Mouse (Mus musculus) cerebellum, postnatal 10 days (tissue): ENCODE data around the gene Gid8.
"Not testable (repeated sequence)": the region's sequence is repeated elsewhere in the genome, so short reads cannot be mapped to it uniquely, and the experiment has no call there.

ENCODE experiments used
- DNase-seq, 2 experiments: peaks; one replicate each; pipeline ENCODE4 v3.0.0; 2021; ENCODE audit warnings: mixed read lengths in 2 of 2

Gid8 gene

GRCm38 (mm10) chr2:180710276-180711155 lies 599 bp downstream of the Gid8 start:
- no peak for DNase-seq

DNA sequence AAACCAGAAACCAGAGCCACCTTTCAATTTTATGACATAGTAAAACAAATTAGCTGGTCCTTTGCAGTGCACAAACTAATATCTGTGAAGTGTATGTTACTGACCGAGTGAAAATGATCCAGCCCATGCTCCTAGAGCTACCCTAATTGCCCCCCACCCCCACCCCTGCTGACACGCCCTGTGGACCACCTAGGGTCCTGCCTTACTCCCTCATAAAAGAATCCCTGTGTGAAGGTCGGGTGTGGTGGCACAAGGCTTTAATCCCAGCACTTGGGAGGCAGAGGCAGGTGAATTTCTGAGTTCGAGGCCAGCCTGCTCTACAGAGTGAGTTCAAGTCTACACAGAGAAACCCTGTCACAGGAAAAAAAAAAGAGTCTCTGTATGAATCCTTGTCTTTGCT lies 1.6 kb downstream of the Gid8 start:
- DNase-seq, result no peak

DNA sequence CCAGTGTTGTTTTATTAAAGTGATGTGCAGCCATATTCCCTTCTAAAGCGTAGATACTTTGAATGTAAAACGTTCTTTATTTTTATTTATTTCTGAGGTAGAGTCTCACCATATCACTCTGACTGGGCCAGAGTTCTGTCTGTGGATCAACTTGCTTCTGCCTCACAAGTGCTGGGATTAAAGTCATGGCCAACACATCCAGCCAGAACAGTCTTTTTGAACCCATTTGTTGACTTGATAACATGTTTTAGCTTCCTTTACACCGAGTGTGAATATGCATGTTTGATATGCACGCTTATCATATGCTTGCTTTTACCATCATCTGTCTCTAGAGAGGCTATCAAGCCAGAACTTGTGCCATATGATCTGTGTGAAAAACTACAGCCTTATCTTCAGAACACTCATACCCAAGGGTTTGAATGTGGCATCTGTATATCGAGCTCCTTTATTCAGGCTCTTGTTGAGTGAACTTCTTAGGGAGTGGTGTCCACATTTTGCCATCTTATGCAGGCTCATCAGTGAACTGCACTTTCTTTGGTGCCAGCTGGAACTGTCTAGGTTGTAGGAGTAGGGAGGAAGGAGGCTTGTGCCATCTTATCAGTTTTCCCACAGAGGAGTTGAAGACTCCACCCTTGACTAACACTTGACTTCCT lies 2.2 kb downstream of the Gid8 start:
- no peak for DNase-seq

- not testable (repeated sequence) for DNase-seq
These were observed 12.8 kb downstream of the Gid8 start for GRCm38 (mm10) chr2:180722748-180723147.

DNA sequence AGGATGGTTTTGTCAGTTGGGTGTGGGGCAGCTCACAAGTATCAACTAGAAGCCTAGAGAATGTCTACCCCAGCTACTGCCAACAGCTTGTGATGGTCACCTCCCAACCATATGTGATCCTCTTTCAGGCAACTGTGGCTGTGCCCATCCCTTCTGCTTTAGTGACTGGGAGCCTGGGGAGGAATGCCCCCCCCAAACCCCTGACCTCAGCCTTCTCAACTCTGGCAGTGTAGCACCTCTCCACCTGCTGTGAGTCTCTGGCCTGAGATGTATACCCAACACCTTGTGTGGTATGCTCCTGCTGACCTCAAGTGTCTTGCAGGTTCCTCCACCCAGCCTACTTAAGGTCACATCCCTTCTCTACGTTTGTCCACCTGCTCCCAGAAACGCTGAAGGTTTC lies 13.9 kb downstream of the Gid8 start:
- no peak for DNase-seq

DNA sequence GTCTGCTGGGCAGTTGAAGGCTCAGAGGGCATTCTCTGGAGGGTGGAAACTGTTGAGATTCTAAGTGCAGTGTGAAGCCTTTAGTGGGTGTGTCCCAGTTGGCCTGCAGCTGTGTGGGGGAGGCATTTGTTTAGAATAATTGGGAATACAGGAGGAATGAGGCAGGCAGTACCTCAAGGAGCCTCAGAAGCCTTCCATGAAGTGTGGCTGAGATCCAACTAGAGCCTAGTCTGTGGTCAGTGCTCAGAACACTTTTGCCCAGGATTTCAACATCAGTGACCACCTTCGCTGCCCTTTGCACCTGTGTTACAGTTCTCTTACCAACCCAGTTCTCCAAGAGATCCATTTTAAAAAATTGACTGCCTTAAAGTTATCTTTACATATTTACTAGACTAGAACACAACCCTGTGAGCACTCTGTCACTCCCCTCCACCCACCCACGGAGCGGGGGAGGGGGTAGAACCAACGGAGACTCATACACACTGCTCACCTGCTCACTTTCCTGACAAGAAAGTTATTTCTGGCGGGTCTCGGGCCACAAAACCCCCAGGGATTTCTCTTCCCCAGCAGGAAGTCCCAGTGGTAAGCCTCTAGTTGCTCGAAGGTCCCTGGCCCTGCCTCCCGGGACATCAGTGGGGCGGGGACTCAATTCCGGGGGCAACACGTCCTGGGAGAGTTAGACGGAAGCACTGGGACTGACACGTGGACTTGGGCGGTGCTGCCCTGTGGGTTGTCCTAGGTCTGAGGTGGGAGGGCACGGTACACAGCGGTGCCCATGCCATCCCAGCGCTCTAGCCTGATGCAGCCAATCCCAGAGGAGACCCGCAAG lies 14.9 kb downstream of the Gid8 start, which contains the start of gene Slc17a9:
Gene Slc17a9, plus strand, starts transcription at position 679 of the 829 bp plus-strand sequence.
- DNase-seq, result peak in 1 of 2 experiments; percentile 27

GRCm38 (mm10) chr2:180725414-180725778 lies 15.5 kb downstream of the Gid8 start:
- DNase-seq, result no peak

DNA sequence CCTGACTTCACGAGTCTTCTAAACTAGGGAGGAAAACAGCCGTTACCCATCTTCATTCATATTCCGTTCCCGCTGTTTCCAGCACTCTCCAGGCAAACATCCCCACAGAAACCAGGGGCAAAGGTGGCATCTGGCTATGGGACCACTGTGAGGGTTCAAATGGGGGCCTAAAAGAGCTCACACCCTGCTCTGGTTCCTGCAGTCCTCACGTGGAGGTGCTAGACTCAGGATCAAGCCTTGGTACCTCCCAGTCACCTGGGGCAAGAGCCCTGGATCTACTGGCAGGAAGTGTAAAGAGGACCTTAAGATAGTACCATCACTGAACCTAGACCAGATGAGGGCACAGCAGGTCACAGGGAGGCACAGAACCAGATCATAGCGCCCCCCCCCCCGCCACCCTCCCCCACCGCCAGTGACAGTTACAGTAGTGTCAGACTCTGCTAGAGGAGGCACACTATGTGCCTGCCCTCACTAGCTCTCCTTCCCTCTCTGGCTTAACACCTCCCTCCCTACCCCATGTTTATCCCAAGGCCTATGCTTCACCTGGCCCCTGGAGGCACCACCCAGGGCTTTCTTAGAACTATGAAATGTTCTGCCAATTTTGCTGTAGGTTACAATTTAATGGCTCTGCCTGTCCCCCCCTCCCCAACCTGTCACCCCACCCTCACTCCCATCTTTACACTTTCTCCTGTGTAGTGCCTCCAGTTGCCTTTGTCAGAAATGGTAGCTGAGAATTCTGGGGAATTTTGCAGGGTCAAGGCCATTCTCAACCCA lies 16.1 kb downstream of the Gid8 start:
- DNase-seq, result no peak

DNA sequence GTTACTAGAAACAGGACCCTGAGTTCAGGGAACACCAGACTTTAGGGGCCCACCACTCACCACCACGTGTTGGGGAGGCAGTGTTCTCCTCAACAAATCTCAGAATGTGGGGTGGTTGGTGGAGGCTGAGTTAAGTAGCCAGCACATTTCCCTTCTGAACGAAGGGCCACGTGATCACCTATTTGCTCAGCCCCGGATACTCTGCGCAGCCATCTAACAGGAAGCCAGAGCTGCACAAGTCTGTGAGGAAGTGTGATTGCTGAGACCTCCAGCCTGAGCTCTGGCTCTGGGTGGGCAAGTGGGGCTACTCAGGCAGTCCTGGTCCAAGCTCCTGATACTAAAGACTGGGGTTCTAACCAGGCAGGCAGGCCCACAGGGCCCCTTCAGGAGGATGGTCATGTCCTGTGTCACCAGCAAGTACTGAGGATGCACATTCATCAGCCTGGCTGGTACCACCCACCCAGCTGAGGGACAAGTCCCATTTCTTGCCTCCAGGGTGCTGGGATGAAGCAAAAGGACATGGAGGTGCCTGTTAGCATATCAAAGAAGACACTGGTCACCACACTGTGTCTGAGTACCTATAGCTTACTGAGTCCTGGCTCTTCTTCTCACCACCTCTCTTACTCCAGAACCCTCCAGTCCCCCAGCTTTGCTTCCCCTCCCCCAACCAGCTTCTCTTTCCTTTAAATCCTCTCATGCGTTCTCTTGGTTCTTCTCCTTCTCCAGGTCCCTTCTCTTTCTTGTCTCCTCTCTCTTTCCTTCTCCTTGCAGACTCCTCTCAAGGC lies 16.9 kb downstream of the Gid8 start:
- no peak for DNase-seq

DNA sequence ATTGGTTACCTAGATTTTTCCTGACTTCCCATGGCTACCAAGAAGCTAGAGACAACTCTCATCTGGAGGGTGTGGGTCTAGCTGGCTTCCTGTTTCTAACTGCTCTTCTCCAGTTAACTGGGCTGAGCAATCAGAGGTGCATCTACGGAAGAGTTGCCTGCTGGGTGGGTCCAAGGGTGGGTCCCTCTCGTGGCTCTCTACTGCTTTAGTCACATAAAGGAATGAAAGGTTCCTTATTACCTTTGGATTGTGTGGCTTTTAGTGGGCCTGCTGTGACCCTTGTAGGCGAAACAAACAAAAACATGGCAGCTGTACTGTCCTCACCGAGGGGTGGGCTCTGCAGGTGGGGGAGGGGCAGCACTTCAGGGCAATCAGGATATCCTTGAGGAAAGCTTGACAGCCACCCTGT lies 17.7 kb downstream of the Gid8 start:
- no peak for DNase-seq

DNA sequence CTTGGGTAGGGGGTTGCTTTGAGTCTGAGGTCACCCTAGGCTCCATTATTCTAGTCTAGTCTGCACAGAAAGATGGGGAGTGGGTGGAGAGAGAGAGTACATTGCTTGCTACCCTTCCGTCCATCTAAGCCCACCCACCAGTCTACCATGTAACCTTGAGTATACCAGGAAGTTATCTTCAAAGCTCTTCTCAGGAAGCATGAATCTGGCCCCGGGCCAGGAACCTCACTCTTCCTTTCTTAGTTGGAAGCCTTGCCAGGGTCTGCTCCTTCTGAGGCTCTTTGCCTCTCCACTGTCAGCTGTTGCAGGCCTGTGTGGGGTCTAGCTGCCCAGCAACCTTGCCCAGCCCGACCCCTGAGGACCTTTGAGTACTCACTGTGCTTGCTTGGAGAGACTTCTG lies 21.1 kb downstream of the Gid8 start:
- no peak for DNase-seq

DNA sequence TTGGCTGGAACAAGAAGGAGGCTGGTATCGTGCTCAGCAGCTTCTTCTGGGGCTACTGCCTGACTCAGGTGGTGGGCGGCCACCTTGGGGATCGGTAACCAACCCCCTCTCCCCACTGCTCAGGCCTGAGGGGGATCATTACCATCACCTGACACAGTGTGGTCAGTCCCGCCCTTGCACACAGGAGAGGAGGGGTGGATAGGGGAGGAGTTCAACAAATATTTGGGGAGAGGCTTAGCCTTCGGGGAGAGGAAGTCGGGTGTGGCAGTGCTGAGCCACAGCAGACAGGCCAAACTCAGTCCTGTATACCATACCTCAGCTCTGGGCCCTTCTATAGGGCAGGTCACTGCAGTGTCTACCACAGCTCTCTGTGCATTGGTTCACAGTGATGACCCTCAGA lies 22.1 kb downstream of the Gid8 start:
- no peak for DNase-seq

DNA sequence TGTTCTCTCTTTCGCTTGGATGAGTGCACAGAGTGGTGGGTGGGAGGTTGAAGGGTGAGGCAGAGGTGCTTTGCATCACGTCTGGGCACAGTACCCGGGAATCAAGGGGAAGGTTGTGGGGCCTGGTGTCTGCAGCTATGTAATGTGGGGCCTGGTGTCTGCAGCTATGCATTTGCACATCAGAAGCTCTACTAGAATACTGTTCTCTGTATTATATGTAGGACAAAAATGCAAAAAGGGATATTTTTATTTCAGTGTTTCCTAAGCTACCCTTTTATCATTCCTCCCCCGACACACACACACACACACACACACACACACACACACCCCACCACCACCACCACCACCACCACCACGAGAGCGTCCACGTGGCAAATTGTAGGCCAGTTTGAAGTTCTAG lies 25.3 kb downstream of the Gid8 start:
- no peak for DNase-seq

DNA sequence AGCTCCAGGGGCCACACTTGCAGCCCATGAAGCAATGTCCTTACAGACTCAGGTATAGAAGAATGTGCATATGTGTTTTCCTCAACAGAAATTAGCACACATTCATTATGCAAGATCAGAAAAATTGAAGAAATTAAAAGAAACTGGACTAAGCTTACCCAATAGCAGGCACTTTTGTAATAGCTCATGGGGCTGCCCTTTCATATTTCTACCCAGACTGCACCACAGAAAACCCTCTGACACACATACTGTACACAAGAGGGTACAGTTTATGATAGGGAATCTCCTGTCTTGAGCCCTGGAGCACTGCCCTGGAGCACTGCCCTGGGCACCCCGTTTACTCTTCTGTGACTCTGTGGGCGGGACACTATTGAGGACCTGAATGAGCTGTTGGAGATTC lies 28.1 kb downstream of the Gid8 start:
- no peak for DNase-seq

- no peak for DNase-seq
These were observed 30.4 kb downstream of the Gid8 start for GRCm38 (mm10) chr2:180740349-180740748.

GRCm38 (mm10) chr2:180741421-180741820 lies 31.5 kb downstream of the Gid8 start:
- DNase-seq, result no peak

- no peak for DNase-seq
These were observed 32.9 kb downstream of the Gid8 start for GRCm38 (mm10) chr2:180742820-180743219.

GRCm38 (mm10) chr2:180743321-180743720 lies 33.4 kb downstream of the Gid8 start:
- DNase-seq, result no peak

DNA sequence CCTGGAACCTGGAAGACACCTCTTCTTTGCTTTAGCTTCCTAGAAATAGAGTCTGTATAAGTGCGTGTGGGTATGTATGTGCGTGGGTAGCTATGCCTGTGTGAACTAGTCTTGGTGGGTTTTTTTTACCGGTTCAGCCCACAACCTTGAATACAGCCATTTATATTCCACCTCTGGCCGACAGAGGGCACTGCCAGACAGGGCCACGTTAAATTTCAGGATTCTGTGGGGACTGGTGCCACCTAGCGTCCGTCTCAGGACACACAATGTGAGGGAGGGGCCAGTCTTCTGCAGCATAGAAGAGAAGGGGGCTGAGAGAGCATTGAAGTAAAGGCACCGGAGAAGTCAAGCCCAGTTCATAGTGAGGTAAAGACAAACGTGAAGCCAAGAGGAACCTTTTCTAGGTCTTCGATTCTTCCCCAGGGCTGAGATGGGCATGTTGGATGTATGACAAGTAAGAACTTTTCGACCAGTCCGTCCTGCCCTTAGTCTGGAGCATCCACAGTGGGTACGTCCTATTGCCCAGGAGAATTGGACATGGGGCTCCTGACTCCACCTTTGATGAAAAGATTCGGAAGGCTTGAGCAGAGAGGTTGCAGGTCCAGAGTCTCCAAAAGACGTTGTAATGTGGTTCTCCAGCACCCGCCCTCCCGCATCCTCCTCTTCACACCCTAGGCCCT lies 35.5 kb downstream of the Gid8 start:
- peak; percentile 94 to 96 for DNase-seq

- DNase-seq, result peak; percentile 43 to 52
These were observed 36.8 kb downstream of the Gid8 start for GRCm38 (mm10) chr2:180746569-180747192.

DNA sequence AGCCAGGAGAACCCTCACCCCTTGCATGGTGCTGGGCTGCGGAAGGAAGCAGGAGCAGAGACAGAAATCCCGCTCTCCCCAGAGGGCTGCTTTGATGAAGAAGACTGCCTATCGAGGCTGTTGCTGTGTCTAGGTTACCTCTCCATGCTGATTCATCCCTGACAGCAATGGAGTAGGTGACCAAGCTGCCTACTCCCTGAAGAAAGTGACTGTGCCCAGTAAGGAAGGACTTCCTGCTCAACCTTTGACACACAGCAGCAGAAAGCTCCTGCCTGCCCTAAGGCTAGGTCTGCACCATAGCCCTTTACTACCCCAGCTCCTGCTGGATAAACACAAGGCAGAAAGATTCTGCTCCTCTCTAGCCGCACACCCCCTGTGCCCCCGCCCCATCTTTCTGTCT lies 39.0 kb downstream of the Gid8 start:
- DNase-seq, result no peak
